Mouse (Mus musculus) fat pad, adult 2 months (tissue): ENCODE results near the gene Adi1.

Source experiments
- DNase-seq: peaks from one replicate; pipeline ENCODE4 v3.0.0-alpha.2; 2011; ENCODE audit warnings: low read depth, low spot score; ENCODE audit errors: extremely low read depth

Gene Adi1

DNA sequence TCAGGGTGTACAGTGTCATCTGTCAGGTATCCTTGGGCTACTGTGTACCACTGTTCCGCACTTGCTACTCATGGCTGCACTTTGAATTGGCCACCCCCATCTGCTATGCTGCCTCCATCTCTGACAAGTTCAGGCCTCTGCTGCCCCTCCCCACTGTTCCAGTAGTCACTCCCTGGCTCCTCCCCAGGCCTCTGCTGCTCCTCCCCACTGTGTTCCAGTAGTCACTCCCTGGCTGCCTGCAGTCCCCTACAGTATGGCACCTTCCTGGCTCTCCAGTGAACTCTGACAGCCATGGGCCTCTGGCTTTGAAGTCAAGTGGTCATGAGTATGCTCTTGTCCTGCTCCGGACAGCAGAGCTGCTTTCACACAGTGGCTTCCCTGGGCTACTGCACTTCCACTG is 19.2 kb downstream of the Adi1 start:
- no peak for DNase-seq

DNA sequence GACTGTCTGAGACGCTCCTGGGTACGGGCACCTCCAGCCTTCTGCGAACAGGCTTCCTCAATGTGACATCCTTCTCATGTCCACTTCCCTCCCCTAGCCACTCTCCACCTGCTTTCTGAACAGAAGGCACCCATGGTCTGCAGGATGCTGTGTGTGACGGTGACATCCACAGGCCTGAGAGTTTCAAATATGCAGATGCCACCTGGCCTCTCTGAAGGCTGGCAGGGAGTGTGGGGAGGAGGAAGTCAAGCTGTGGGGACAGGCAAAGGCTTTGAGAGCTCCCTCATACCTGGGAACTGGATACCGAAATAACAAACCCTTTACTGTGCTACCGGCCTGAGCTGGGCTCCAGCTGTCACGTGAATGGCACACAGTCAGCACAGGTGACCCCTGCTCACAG is 19.7 kb downstream of the Adi1 start:
- DNase-seq = no peak

DNA sequence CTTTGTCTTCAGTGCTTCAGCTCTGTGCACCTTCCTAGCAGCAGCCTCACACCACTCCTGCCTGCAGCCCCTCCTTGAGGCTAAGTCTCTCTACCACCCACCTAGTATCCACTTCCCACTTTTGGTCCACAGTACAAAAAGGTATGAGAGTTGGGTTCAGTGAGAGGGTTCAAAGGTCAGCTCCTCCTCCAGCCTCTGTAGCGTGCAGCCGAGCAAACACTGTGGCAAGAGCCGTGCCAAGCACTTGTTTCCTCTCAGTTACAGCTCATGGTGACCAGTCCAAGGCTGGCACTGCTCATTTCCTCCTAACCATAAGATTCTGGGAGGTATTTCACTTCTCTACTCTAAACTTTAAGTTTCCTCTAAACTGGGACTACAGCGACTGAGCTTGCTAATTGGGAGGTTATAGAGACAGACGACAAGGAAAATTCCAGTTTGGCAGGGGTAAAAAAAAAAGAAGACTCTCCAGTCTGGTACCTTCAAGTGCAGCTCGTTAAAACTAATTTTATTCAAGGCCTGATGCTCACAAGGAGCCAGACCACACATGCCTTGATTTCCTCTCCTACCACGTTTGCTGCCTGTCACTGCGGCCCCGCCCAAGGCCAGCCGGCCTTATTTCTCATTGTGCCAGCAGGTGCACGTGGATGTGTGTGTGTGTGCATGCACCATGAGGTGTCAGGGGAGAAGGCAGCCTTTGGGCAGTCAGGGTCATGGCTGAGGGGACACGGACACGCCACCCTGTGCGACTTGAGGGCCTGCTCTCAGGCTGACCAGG is 23.0 kb downstream of the Adi1 start:
- no peak for DNase-seq

DNA sequence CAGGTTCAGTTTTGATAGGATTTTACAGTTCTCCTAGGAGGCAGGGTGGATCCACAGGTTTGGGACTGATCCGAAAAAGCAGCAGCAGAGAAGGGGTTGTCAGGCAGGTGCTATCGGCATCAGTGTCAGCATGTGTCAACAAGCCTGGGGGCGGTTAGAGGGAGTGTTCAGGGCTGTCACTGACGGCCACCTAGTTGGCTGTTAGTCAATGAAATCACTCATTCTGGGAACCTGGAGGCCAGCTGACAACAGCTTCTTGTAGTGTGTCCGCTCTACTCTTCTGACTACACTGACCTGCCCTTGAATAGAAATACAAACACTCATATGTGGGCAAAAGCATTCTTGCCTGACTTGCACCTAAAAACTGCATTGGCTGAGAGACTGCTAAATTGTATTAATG is 24.1 kb downstream of the Adi1 start:
- no peak for DNase-seq

DNA sequence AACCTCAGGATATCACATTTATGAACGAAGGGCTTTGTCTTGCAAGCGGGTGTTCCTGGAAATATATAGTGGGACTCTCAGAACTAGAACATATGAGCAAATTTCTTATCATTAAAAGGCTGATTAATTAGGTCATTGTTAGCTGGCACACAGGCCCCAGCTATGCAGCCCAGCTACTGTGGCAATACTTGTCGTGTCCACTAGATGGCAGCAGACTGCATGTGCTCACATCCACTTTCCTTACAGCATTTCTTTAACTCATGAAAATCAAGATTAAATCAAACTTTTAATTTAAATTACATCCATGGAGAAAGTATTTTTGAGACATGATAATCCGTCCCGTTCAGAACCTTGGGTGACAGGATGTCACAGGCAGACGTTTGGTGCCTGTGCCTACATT is 24.6 kb downstream of the Adi1 start:
- DNase-seq = no peak

DNA sequence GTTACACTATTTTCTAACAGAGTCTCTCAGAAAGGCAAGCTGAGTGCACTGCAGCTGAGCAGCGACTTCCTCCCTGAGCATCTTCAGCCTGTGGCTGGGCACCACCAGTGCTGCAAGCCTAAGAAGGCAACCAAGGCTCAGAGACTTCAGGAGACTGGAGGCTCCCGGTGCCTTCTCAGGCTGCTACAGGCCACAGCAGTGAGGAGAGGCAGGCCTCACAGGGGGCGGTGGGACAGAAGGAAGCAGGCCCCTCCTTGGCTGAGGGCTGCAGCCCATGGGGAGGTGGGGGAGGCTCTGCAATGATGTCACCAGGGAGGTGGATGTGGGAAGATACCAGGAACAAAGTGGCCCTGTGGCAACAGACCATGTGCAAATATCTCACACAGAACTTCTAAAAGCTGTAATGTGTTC is 25.1 kb downstream of the Adi1 start:
- DNase-seq = no peak

DNA sequence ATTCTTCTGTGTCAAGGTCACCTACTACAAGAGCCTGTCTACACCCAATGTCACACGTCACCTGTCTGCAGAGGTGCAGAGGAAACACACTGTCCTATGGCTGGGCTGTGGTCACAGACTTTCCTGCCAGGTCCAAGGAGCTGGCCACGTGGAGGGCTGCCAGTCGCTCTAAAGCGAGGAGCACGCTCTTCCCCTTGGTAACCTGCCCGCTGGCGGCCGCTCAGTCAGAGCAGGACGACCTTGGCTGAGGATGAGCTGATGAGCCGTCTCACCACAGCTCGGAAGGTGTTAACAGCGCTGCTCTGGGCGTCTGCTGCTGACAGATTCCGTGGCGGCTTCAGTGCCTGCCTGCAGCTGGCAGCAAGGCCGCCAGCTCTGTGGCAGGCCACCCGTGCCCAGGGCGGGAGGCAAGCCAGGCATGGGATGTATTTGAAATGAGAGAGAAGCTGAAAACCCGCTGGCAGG is 25.6 kb downstream of the Adi1 start:
- DNase-seq = no peak

DNA sequence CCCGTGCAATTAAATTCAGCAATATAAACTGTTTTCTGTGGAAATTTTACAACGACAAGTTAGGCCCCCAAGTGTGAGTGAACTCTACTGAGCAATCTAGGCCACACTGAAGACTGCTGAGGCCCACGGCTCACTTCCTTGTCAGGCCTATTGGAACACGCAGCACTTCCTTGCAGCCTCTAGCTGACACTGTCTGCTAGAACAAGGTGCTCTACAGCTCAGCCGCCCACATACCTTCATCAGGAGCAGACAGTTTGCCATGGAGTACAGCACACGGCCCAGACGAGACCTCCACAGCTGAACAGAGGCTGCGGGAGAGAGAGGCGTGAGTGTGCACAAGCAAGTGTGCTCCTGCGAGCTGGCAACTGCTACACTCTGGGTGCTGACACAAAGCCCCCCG is 26.3 kb downstream of the Adi1 start:
- no peak for DNase-seq

DNA sequence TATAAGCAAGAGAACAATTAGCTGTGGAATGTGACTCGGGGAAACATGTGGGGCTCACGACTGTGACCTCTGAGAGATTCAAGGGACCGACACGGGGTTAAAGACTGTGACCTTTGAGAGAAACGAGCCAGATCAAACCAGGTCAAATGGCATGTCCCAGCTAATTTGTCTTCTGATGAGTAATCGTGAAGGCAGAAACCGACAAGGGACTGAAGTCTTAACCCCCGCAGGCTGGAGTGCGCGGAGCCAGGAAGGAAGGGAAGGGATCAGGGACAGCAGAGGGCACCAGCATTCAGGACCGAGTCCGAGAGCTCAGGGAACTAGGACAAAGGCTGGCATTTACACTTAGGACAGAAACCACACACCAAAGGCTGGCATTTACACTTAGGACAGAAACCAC is 29.4 kb downstream of the Adi1 start:
- DNase-seq = no peak

DNA sequence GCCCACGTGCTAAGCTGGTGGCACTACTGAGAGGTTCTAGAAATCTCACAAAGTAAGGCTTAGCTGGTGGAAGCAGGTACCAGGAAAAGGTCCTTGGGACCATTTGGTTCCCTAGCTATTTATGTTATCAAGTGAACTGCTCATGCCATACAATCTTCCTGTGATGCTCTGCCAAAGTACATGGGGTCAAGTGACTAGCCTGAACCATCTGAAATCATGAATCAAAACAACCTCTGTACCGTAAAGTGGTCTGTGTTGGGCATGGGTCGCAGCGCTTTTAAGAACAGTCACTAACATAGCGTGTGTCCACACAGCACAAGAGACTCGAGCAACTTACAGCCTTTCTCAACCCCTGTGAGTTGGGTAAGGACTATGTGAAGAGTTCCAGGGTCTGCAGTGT is 30.2 kb downstream of the Adi1 start:
- DNase-seq = no peak

DNA sequence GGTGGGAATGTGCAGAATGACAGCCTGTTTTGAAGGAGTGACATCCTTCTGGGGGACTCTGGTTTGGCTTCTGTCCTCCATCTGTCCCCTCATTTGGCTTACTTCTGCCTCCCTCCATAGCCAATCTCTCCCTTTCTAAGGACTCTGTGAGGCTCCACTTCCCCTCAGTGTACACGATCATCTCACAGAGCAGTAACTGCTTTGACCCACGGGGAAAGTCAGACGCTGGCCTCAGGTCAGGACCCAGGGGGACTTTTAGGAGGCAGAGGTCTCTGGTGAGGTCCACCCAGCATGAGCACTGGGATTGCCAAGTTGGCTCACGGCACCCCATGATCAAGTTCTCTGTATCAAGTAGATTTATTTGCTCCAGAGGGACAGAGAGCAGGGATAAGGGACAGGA is 33.1 kb downstream of the Adi1 start:
- no peak for DNase-seq

DNA sequence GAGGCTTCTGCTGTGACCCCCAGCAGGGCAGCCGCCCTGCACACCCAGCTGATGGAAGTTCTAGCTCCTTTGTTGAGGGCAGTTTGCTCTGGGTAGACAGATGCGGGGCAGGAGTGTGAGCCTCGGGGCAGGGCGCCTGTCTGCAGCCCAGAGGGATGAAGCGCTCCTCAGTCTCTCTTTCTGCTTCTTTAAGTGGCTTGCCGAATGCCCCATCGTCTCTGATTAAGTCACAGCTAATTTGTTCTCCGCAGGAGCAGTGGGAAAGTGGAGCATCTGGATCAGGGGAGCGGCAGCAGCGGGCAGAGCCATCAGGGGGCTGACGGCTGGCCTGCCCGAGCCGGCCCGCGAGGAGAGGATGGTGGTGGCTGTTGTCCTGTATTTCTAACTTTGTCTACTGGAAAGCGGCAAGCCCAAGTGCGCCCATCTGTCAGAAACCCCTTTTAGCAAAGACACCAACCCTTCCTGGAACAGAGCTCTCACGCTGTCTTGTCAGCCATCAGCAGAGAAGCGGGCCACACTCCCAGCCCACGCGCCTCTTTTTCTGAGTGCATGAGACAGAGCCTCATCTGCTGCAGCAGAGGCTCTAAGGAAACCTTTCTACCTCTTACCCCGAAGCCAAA is 35.6 kb downstream of the Adi1 start:
- DNase-seq = no peak

DNA sequence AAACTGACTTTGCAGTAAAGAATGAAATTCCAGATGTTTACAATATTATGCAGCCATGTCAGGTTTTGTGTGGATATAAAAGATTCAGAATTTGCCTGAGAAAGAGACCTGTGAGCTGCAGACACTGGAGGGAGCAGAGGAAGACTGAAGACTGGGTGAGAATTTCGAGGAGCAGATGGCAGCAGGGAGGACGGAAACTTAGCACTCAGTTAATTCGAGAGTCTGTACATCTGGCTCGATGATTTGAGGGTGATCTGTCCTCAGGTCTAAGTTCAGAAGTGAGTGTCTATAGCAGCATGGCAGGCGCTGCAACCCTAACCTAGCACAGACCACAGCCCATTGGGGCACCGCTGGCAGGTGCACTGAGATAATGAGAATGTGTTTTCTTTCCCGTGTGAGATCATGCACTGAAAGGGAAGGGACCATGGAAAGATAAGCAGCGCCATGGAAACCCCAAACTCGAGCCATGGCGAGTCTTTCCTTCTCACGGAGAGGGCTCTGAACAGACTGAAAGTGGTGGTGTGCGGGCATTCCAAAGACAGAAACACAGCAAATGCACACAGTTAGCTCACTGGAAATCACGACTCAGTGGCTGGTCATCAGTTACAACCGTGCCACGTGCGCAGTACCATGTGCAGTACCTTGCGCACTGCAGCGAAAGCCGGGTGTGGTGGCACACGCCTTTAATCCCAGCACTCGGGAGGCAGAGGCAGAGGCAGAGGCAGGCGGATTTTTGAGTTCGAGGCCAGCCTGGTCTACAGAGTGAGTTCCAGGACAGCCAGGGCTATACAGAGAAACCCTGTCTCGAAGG is 40.0 kb downstream of the Adi1 start:
- no peak for DNase-seq

DNA sequence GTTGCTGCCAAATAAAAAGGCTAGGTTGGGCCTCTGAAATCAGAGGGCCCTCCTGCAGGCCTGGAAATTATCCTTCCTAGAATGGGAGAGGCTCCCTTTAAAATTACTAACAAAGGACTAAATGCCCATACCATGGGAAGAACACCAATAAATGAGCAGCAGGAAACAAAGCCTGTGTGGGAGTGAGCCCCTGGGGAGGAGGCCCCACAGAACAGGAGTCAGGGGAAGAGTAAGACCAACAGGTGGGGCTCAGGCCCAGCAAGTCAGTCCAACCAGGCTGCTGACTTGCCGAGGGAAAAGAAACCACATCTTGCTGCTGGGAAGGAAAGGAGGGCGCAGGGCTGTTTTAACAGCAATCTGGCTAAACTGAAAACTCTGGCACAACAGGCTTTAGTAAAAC is 42.0 kb downstream of the Adi1 start:
- no peak for DNase-seq

DNA sequence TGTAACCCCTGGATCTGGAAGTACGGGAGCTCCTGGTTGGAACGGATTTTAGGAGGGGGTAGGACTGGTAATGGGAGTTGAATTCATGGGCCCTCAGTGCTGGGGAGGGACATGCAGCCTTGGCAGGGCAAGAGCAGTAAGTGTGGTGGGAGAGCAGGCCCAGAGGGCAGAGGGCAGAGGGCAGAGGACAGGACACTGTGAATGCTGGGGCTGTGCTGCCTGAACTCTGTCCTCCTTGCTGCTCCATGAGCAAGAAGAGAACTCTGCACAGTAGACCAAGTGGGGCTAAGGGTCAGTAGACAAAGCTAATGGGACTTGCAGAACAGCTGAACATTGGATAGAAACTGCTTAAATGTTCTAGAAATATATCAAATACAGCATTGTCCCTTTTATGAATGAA is 43.1 kb downstream of the Adi1 start:
- DNase-seq = no peak

DNA sequence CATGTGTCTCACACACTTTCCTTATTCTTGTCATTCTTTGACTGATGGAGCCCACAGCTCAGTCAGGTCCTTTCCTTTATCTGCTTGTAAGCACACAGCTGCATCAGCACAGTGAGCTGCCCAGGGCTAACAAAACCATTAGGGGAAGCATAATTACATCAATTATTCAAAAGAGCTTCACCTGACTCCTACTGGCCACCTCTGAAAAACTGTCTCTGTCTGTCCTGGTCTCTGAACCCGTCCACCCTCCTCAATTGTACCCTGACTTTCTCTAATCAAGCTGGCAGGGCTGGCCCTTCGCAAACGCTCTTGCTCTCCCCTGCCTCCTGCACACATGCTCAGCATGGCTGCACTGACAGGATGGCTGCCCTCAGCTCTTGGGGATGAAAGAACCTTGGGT is 49.3 kb downstream of the Adi1 start:
- DNase-seq = no peak

DNA sequence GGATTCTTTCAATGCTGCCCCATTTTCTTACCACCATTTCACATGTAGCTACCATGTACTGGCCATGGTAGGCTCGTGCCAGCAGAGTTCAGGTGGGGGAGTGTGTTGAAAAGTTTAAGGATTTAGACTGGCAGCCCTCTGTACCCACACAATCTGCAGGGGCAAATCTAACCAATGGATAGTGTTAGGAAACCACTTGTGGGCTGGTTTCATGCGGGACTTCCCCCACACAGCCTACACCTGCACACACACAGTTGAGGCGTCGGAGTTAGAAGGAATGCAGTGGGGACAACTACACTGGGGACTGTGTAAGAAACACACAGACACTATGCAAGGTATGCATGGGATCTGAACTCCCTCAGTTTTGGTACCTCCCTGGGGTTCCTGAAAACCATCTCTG is 51.2 kb downstream of the Adi1 start:
- no peak for DNase-seq

DNA sequence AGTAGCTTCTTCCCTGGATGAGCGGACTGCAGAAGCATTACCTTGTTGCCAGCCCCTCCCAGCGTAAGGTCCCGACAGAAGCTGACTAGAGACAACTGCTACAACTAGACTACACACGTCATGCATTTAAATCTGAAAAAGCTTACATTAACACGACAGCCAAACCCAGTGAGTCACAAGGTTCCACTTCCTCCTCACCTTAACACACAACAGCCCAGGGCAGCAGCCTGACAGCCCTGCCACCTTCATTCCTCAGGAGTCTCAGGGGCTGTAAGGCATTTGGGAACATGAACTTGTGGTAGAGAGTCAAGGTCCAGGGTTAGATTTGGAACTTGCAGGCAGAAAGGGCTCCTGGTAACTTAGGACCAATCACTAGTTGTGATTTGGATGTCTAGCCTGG is 52.0 kb downstream of the Adi1 start:
- no peak for DNase-seq
